Mouse (Mus musculus) forebrain, embryonic 13.5 days (tissue): ENCODE results near the gene Gkn1. TPM values are rescaled to one million over a fixed set of nuclear protein-coding genes. Genes with fewer than 3 reads are reported as not detected.

Source experiments
- ATAC-seq: fragments of 200-750 bp; cut with Nextera tagmentation; 2 replicates; pipeline ENCODE4 v1.8.0; 2017
- H3K27ac ChIP-seq: fragments of 300-500 bp; sonication (generic); 2 replicates; pipeline ENCODE4 v1.5.1; 2015; ENCODE audit warnings: inconsistent platforms, mild to moderate bottlenecking, moderate library complexity
- H3K27me3 ChIP-seq: fragments of 300-500 bp; sonication (generic); 2 replicates; pipeline ENCODE4 v1.6.1; 2015; ENCODE audit warnings: mild to moderate bottlenecking, inconsistent platforms
- H3K36me3 ChIP-seq: fragments of 300-500 bp; sonication (generic); 2 replicates; pipeline ENCODE4 v1.6.1; 2015; ENCODE audit warnings: mild to moderate bottlenecking, inconsistent platforms; ENCODE audit not compliant: poor library complexity, severe bottlenecking
- H3K4me1 ChIP-seq: fragments of 300-500 bp; sonication (generic); 2 replicates; pipeline ENCODE4 v1.6.1; 2015; ENCODE audit warnings: inconsistent platforms
- H3K4me2 ChIP-seq: fragments of 300-500 bp; sonication (generic); 2 replicates; pipeline ENCODE4 v1.6.1; 2015; ENCODE audit warnings: inconsistent platforms, mild to moderate bottlenecking, moderate library complexity
- H3K4me3 ChIP-seq: fragments of 300-500 bp; sonication (generic); 2 replicates; pipeline ENCODE4 v1.5.1; 2015; ENCODE audit warnings: mild to moderate bottlenecking, inconsistent platforms
- H3K9ac ChIP-seq: fragments of 300-500 bp; sonication (generic); 2 replicates; pipeline ENCODE4 v1.6.1; 2015; ENCODE audit warnings: mild to moderate bottlenecking, inconsistent platforms
- H3K9me3 ChIP-seq: fragments of 300-500 bp; sonication (generic); replicated peaks from 2 replicates; pipeline ENCODE4 v1.6.1; 2016; ENCODE audit warnings: inconsistent platforms
- WGBS: fragments of 180-500 bp; shearing (Covaris S2); methylation state at CpG from one replicate; pipeline ENCODE4 v1.1.7; 2015; 5-methylcytosine and 5-hydroxymethylcytosine counted together
- polyA plus RNA-seq: library from polyadenylated mRNA; unstranded; fragments of >200 nt; fragmentation: Nextera tagmentation; extraction: Ambion mirVana; gene quantifications from 2 replicates; pipeline ENCODE4 v1.2.1, GENCODE M21; 2015

Gene Gkn1
- polyA plus RNA-seq: not detected in 2 replicates

GRCm38 (mm10) chr6:87350829-87351228 is at the start of gene Gkn1:
Gkn1 (minus strand) TSS chr6:87350942.
- Histone ChIP-seq H3K36me3 (no peaks in the 10 kb centered on the region), H3K9me3 (no peaks in the 10 kb centered on the region), H3K9ac (no peak within 1 kb of the TSS), H3K4me1 (peaks cover 9% of the 10 kb centered on the region), H3K27ac (no peak within 1 kb of the TSS), H3K27me3 (no peaks in the 10 kb centered on the region), H3K4me2 (no peak within 1 kb of the TSS), H3K4me3 (no peak within 1 kb of the TSS)
- no peak for ATAC-seq
- WGBS: 92% methylated on average over 8 of the region's 8 CpGs

DNA sequence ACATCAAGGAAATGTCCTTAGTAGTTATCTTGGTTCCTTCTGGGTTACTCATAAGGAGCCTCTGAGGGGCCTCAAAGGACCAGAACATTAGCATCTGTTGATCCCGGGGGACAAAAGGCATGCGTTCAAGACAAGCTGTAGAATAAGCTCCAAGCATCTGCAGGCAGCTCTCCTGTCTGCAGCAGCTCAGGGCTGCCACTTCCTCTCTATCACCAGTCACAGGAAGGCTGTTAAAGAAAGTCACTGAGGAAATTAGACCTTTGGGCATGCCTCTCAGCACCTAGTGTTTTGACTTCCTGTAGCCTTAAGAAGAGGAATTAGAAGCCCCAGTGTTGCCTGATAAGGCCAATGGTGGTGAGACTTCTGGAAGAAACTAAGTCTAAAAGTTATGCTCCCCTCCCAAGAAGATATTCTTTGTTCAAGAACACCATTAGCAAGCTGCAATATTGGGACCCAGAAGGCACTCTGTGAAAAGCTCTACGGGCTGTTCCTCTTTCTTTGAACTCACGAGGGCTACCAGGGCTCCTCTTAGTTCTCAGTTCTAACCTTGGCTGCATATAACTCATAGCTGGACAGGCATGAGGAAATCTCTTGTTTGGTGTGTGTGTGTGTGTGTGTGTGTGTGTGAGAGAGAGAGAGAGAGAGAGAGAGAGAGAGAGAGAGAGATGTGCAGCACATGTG is 49.3 kb upstream of the Gkn1 start:
- no peak overlapping the region for H3K4me3 ChIP-seq
- WGBS: 73% methylated on average over 4 of the region's 4 CpGs
- no peaks in the 10 kb centered on the region for H3K9me3 ChIP-seq
- no peak overlapping the region for H3K4me2 ChIP-seq
- no peak for ATAC-seq
- H3K27me3 ChIP-seq: no peaks in the 10 kb centered on the region
- H3K9ac ChIP-seq: no peak overlapping the region
- H3K4me1 ChIP-seq: no peaks in the 10 kb centered on the region
- H3K36me3 ChIP-seq: no peaks in the 10 kb centered on the region
- H3K27ac ChIP-seq: no peak overlapping the region

DNA sequence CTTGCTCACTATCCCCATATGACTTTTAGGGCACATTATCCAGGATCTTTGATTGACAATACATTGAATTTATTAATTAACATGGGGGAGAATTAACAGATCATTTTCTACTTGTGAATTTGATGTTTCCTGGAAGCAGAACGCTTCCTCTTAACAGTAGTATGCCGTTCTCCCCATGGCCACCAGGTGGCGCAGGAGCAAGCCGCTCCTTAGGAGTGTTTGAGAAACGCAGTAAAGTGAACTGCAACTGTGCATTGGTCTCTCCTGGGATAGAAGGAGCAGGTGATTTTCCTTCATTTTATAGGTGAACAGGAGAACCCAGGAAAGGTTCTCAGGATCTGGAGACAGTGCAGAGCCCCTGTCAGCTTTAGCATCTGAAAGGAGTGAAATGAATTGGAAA is 48.4 kb upstream of the Gkn1 start:
- Histone ChIP-seq H3K9ac (no peak overlapping the region), H3K27ac (no peak overlapping the region), H3K9me3 (no peaks in the 10 kb centered on the region), H3K4me2 (no peak overlapping the region), H3K4me3 (no peak overlapping the region), H3K27me3 (no peaks in the 10 kb centered on the region), H3K4me1 (no peaks in the 10 kb centered on the region), H3K36me3 (no peaks in the 10 kb centered on the region)
- 2% methylated on average over 5 of the region's 5 CpGs for WGBS
- no peak for ATAC-seq

- H3K9me3 ChIP-seq: no peaks in the 10 kb centered on the region
- ATAC-seq: no peak
- no peaks in the 10 kb centered on the region for H3K36me3 ChIP-seq
- H3K27me3 ChIP-seq: no peaks in the 10 kb centered on the region
- no peak overlapping the region for H3K4me2 ChIP-seq
- WGBS: 94% methylated on average over 9 of the region's 9 CpGs
- no peak overlapping the region for H3K4me3 ChIP-seq
- H3K4me1 ChIP-seq: peaks cover 7% of the 10 kb centered on the region
- H3K9ac ChIP-seq: no peak overlapping the region
- H3K27ac ChIP-seq: no peak overlapping the region
Observed at GRCm38 (mm10) chr6:87394783-87395182, 44.0 kb upstream of the Gkn1 start.

- Histone ChIP-seq H3K4me2 (no peak overlapping the region), H3K4me3 (no peak overlapping the region), H3K27ac (no peak overlapping the region), H3K4me1 (peaks cover 7% of the 10 kb centered on the region), H3K9ac (no peak overlapping the region), H3K27me3 (no peaks in the 10 kb centered on the region), H3K9me3 (no peaks in the 10 kb centered on the region), H3K36me3 (no peaks in the 10 kb centered on the region)
- WGBS: 70% methylated on average over 8 of the region's 8 CpGs
- no peak for ATAC-seq
Observed at GRCm38 (mm10) chr6:87393466-87394205, 42.9 kb upstream of the Gkn1 start.

- H3K27me3 ChIP-seq: peaks cover 11% of the 10 kb centered on the region; the same call in 1 of the 2 replicates
- H3K27ac ChIP-seq: no peak overlapping the region
- H3K9ac ChIP-seq: no peak overlapping the region
- H3K36me3 ChIP-seq: no peaks in the 10 kb centered on the region
- H3K4me1 ChIP-seq: peaks cover 7% of the 10 kb centered on the region
- WGBS: 42% methylated on average over 5 of the region's 5 CpGs
- ATAC-seq: no peak
- H3K9me3 ChIP-seq: no peaks in the 10 kb centered on the region
- no peak overlapping the region for H3K4me2 ChIP-seq
- no peak overlapping the region for H3K4me3 ChIP-seq
Observed at GRCm38 (mm10) chr6:87389455-87389989, 38.8 kb upstream of the Gkn1 start.

- H3K4me1 ChIP-seq: peaks cover 10% of the 10 kb centered on the region
- no peak within 1 kb of the TSS for H3K4me3 ChIP-seq
- ATAC-seq: no peak
- WGBS: 63% methylated on average over 7 of the region's 7 CpGs
- no peak within 1 kb of the TSS for H3K27ac ChIP-seq
- H3K4me2 ChIP-seq: no peak within 1 kb of the TSS
- peaks cover 11% of the 10 kb centered on the region; the same call in 1 of the 2 replicates for H3K27me3 ChIP-seq
- no peaks in the 10 kb centered on the region for H3K36me3 ChIP-seq
- no peak within 1 kb of the TSS for H3K9ac ChIP-seq
- no peaks in the 10 kb centered on the region for H3K9me3 ChIP-seq
Observed at GRCm38 (mm10) chr6:87388877-87389276, 38.1 kb upstream of the Gkn1 start, which contains the start of gene Gkn3. Gkn3 (minus strand) TSS chr6:87388935.

DNA sequence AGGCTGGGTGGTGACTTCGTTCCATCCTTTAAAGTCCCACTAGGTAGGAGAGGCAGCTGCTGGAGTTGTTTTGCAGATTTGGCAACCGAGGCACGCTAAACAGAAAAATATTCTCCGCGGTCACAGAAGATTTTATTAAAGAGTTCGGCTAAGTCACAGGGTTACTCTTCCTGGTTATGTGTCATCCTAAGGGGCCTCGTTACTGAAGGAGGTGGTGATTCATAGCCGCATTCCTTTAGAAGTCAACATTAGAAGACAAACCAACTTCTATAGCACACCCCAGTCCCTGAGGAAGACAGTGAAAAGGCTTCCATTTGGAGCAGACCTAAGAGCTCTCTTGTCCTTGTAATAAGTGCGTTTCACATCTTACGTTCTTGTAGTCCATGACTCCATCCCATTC is 35.9 kb upstream of the Gkn1 start:
- no peaks in the 10 kb centered on the region for H3K9me3 ChIP-seq
- H3K27me3 ChIP-seq: peaks cover 20% of the 10 kb centered on the region
- 81% methylated on average over 10 of the region's 10 CpGs for WGBS
- H3K9ac ChIP-seq: no peak overlapping the region
- H3K27ac ChIP-seq: no peak overlapping the region
- no peak overlapping the region for H3K4me3 ChIP-seq
- no peak for ATAC-seq
- H3K4me1 ChIP-seq: peaks cover 4% of the 10 kb centered on the region; the same call in 1 of the 2 replicates
- H3K36me3 ChIP-seq: no peaks in the 10 kb centered on the region
- H3K4me2 ChIP-seq: no peak overlapping the region

GRCm38 (mm10) chr6:87386203-87386602 is 35.5 kb upstream of the Gkn1 start:
- Histone ChIP-seq H3K36me3 (no peaks in the 10 kb centered on the region), H3K4me2 (no peak overlapping the region), H3K9me3 (no peaks in the 10 kb centered on the region), H3K4me1 (peaks cover 4% of the 10 kb centered on the region; the same call in 1 of the 2 replicates), H3K27me3 (peaks cover 20% of the 10 kb centered on the region), H3K4me3 (no peak overlapping the region), H3K9ac (no peak overlapping the region), H3K27ac (no peak overlapping the region)
- no peak for ATAC-seq
- 10% methylated on average over 7 of the region's 7 CpGs for WGBS

- Histone ChIP-seq H3K4me3 (no peak overlapping the region), H3K36me3 (no peaks in the 10 kb centered on the region), H3K27me3 (peaks cover 20% of the 10 kb centered on the region), H3K9ac (no peak overlapping the region), H3K27ac (no peak overlapping the region), H3K4me2 (peak overlapping the region; percentile 59; the same call in 1 of the 2 replicates), H3K4me1 (peaks cover 4% of the 10 kb centered on the region; the same call in 1 of the 2 replicates), H3K9me3 (no peaks in the 10 kb centered on the region)
- ATAC-seq: no peak
- WGBS: 53% methylated on average over 6 of the region's 6 CpGs
Observed at GRCm38 (mm10) chr6:87384761-87385160, 34.0 kb upstream of the Gkn1 start.

- 5% methylated on average over 24 of the region's 24 CpGs for WGBS
- peak overlapping the region; percentile 29 for H3K4me3 ChIP-seq
- no peak overlapping the region for H3K27ac ChIP-seq
- ATAC-seq: peak; percentile 53; the same call in 1 of the 2 replicates
- H3K4me2 ChIP-seq: peak overlapping the region; percentile 59
- peak overlapping the region; percentile 31; the same call in 1 of the 2 replicates for H3K9ac ChIP-seq
- no peaks in the 10 kb centered on the region for H3K36me3 ChIP-seq
- no peaks in the 10 kb centered on the region for H3K9me3 ChIP-seq
- peaks cover 4% of the 10 kb centered on the region; the same call in 1 of the 2 replicates for H3K4me1 ChIP-seq
- peaks cover 20% of the 10 kb centered on the region for H3K27me3 ChIP-seq
Observed at GRCm38 (mm10) chr6:87383926-87384691, 33.4 kb upstream of the Gkn1 start.
